Mouse (Mus musculus): Measurements from ENCODE around the gene Aldh3b1.

Aldh3b1 gene

DNA sequence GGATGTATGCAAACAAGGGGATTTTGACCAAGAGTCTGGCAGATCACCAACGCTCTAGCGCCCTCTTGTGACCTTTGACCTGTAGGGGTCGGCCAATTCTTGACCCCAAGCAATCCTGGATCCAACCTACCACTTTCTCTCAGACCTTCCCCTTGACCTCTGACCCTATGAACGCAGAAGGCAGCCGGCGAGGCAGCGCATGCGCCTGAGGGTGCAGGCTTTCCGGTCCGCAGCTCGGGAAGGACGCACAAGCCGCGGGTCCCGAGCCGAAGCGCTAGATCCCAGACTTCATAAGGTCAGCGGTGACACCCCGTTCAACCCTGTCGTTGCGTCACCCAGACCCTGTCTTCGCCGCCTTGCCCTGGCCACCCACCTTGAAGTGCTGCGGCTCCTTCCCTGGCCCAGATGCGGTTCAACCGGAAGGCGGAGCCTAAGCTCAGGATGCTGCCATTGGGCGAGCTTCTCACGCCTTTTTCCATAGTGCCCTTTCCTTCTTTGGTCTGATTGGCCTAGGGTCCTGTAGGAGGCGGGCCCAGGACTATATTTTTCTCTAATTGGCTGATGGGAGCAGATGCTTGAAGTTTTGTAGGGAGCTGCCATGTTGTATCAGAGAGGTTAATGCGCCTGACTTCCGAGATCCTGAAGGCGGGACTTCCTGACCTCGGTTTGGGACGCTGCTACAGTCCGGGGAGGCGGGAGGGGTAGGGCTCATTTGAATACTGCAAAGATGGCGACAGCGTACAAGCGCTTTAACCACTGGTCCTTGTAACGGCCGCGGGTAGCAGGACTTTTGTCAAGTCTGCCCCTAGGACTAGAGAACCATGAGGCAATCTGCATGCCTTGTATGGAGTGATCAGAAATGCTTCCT, 17.0 kb downstream of the Aldh3b1 start, which contains the start of gene Ndufs8:
TSS of gene Ndufs8 (minus strand) at position 438 of the 868 bp plus-strand sequence.
- peak; percentile 97 for DNase-seq (ENCODE audit: low spot score)

DNA sequence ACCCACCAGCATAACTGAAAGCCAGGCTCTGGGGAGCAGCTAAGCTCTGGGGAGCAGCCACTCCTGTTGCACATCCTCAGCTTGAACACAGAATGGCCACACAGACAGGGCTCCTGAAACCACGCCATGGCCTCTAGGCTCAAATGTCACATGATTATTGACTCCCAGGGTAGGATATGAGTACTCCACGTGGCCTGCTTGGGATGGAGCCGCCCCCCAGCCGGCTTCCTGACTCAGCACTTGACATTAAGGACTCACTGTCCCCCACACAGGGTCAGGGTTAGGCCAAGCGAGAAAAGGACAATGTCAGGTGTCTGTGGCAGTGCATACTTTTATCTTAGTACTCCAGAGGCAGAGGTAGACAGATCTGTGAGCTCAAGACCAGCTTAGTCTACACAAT, 19.4 kb downstream of the Aldh3b1 start:
- no peak for DNase-seq (ENCODE audit: low spot score)

DNA sequence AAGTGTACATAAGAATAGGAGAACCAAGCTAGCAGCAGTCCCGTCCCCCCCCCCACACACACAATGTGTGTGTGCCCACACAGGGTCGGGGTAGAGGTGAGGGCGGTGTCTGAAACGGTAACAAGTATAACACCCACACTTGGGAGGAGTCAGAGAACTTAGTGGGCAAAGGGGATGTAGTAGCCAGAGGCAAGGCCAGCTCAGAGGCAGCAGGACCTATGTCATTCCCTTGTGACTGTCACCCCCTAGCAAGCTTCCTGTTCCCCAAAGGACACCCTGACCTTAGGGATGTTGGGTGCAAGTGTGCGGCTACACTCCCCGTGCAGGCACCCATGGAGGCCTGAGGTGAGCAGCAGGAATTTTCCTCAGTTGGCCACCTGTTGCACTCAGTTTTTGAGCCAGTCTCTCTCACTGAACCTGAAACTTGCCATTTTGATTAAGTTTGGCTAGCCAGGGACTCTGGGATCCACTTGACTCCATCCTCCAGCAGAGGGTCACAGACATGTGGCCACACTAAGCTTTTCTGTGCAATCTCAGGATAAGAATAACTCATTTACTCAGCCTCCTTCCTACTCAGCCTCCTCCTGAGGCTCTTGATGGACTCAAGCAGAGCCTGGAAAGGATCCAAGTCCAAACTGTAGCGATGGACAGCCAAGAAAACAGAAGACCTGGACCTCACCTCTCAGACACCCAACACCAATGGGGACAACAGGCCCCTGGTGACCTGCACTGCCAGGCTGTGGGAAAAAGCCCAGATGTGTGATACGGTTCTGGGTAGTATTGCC, 21.5 kb downstream of the Aldh3b1 start:
- DNase-seq (ENCODE audit: low spot score), result no peak

DNA sequence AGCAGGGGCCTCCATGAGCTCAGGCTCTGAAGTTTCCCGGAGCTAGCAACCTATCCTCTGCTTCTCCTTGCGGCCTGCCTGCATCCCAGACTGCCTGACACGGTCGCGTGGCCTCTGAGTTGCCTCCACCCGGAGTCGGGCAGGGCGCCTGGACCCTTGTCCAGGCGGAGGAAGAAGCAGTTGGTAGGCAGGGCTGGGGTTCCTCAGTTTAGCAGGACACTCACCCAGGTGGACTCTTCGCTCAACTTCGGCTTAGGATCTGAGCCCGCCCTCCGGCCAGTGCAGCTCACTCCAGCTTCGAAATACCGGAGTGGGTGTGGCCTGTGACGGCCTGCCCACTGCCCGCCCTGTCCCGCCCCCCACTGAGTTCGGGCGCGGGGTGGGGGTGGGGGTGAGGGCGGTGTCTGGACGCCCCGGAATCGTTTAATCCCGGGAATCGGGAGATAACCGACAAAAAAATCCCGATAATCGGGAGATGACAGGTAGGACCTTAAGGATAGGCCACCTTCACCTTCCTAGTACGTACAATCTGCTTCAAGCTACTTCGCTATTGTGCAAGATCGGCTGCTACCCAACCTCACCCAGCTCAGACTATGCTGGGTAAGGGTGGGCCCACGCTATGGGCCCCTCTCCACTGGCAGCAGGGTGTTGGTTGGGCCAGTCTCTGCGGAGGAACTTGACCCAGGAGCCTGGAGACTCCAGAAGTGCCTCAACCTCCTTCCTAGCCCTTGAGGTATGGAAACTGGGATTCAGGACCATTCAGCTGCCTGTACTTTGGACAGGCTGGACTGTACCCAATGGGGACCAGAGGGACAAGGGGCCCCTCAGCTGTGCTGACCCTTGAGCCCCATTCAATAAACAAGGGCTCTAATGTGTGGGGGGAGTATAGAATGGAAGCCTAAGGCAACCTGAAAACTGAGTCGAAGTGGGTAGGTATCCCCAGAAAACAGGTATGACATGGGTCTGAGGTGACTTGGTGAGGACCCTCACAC, 22.5 kb downstream of the Aldh3b1 start, which contains the start of gene Tcirg1:
TSS of gene Tcirg1 (minus strand) at position 339 of the 992 bp plus-strand sequence.
- peak; percentile 79 for DNase-seq (ENCODE audit: low spot score)

DNA sequence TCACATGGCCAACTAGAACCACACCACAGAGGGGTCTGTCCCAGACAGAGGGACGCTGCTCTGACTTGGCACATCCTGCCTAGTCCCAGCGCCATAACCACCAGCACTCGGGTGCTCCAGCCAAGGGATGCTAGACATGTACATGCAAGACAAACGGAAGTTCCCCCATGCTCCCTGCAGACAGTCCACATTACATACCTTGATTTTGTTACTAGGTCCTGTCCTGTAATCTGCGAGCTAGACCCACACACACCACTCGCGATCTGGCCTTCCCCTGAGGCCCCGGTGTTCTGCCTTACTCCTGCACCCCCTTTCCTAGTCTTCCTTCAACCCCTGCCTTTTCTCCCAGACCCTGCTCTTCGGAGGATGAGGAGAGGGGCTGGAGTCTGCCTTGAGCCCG, 23.3 kb downstream of the Aldh3b1 start:
- DNase-seq (ENCODE audit: low spot score), result no peak

DNA sequence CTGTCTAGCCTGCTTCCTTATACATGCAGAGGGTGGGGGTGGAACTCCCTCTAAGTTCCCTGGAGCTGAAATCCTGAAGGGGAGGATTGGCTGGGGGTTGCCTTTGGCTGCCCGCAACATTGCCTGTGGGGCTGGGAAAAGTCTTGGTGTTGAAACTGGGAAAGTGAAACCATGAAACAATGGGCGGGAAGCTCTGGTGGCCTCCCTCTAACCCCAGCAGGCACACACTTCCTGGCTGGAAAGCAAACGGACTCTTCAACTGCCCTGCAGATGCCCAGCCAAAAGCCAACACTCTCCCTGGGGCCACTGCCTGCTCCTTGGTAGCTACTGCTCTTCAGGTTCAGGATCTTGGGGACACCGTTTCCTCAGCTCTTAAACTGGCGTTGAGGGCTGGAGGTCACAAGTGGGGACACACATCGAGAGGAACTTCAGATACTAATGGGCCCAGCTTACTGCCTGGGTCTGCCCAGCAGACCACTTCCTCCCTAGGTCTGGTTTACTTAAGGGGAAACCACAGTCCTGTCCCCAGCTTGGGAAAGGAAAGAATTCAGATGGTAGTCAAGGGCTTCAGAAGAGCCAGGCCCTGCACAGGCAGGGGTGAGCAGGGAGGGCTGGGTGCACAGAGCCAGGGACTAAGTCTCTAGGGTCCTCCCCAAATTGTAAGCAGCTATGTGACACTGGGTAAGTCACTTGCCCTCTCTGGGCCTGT, 24.2 kb downstream of the Aldh3b1 start:
- DNase-seq (ENCODE audit: low spot score), result peak; percentile 43

DNA sequence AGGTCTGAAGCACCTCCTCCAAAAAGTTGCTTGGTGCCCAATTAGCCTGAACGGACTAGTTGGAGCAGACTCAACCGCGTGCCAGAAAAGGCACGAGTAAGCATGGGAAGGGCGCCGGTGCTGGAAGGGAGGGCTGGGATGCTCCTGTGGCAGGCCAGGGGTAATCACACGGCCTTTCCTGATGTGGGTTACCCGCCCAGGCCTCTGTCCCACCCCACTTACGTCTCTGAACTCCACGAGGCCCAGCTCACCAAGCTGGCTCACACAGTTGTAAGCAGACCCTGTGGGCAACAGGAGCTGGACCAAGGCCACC, 25.3 kb downstream of the Aldh3b1 start:
- no peak for DNase-seq (ENCODE audit: low spot score)

DNA sequence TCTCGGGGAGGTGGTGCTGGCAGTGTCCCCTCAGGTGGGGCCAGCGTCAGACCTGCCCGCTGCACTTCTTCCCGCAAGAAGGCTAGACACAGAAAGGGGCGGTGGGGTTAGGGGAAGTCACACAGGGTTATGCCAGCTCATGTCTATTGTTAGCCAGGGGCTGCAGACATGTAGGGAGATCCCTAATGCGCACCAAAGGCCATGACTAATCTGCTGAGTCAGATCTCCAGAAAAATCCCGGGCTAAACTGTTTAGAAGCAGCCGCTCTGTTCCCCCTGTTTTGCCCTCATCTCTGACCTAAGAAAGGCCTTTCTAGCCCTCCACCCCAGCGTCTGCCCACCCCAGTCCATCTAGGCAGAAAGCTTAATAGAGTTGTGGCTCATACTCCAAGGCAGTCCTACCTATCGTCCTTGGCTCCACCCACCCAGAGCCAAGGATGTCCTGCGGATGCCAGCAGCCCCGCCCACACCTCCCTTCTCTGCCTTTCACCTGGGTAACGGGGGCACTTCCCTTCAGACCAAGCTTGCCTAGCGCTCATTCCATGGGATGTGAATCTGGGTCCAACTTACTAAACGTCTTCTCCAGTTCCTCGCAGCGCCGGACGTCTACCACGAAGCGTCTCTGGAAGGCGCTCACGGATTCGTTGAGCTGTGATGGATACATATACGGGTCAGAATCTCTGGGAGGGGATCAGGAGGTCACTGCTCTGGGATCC, 25.8 kb downstream of the Aldh3b1 start:
- no peak for DNase-seq (ENCODE audit: low spot score)

DNA sequence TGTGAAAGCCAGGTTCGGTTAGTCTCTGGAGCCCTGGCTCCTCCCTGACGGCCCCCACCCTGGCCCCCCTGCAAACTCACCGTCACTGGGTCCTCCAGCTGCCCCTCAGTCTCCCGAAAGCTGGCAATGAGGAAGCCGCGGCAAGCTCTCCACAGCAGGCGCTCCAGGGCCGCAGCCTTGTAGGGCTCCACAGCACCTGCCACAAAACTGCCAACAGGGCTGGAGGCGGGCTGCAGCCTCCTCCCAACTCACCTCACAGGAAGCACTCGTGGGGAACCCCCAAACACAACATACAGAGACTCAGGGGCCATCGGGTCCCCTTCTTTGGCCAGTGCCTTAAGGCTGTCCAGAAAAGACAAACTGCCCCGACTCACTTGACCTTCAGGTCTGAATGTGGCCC, 26.6 kb downstream of the Aldh3b1 start:
- DNase-seq (ENCODE audit: low spot score), result no peak

DNA sequence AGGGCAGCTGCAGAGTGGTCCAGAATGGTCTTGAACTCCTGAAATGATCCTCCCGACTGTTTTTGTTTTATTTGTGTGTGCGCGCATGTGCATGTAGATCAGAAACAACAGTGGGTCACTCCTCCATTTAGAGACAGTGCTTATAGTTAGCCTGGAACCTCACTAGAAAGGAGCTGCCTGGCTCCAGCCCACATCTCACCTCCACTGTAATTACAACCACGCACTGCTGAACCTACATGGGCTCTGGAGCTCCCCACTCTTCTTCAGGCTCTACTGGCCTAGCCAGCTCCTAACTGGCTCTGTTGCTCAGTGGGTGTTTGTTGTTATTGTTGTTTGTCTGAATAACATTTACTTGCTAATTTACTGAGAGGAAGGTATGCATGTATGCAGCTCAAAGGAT, 30.0 kb downstream of the Aldh3b1 start:
- no peak for DNase-seq (ENCODE audit: low spot score)

DNA sequence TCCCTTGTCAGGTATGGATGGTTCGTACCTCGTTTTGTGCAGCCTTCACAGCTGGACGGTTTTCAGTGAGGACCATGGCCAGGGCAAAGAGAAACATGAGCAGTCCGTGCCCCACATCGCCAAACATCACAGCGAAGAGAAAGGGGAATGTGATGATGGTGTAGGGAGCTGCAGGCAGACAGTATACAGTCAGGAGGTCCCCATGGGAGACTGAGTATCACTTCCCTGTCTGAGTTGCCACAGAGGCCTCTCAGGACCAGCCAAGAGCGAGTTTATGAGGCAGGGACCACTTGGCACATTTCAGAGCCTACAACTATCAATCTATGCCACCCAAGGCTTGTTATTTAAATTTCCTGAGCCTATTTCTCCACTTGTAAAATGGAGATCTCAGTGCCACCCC, 30.7 kb downstream of the Aldh3b1 start:
- no peak for DNase-seq (ENCODE audit: low spot score)

DNA sequence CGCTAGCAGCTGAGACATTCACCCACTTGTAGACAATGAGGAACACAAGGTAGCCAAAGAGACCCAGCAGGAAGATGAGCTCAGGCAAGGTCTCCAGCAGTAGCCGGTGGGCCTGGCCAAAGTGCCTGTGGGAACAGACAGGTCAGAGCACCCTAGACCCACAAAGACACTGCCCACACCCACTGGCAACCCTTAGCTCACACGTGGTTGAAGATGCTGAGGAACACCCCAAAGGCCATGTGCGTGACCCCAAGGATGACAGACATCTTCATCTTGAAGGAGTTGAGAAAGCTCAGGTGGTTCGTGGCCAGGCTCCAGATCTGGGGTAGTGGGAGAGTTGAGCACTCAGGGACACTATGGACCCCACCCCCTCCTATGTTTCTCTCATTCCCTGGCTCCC, 32.1 kb downstream of the Aldh3b1 start:
- no peak for DNase-seq (ENCODE audit: low spot score)

DNA sequence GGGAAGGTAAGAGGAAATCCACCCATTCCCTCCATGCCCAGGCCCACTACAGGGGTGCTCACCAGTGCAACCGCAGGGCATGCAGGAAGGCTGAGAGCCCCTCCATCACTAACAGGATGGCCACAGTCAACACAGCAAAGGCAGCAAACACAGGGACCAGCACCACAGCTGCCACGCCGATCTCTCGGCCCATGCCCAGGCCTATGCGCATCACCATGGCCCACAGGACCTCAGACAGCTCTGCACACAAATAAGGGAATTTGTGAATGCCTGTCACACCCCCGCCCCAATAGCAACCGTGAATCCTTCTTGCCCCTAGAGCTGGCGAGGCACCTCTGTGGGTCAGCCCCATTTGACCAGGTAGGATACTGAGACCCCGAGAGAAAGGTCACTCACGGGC, 33.4 kb downstream of the Aldh3b1 start:
- no peak for DNase-seq (ENCODE audit: low spot score)

DNA sequence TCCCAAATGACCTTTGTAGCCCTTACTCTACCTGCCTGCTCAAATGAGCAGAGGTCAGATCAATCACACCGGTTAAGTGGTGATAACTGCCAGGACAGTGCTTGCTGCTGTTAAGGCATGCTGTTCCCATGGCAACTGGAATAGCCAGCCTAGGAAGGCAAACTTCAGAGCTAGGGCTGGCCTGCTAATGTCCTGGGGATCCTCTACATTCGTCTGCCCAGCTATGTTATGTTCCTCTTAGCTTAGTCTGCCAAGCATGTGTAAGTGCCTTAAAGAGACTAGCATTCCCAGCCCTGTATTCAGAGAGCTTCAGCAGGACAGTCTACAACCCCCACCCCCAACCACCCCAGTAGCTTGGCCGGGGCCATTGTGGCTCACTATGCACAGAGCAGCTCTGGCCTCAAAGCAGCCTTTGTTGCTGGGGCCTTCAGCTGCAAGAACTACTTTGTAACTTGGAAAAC, 34.4 kb downstream of the Aldh3b1 start:
- peak; percentile 75 for DNase-seq (ENCODE audit: low spot score)

DNA sequence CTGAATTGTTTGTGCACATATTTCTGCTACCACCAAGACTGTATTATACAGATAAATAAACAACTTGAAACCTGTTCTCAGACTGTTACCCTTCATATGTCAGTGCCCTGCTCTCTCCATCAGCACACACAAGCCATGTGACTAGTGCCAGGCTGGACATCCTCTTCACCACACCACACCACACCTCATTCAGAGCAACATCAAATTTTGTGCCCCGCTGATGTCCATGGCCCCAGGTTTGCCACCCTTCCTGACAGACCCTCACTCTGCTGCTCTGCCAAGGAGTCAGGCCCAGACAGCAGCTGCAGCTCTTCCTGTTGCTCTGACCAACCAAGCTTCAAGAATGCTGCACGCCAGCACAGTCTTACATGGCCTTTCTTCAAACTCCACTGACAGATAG, 35.3 kb downstream of the Aldh3b1 start:
- DNase-seq (ENCODE audit: low spot score), result no peak

DNA sequence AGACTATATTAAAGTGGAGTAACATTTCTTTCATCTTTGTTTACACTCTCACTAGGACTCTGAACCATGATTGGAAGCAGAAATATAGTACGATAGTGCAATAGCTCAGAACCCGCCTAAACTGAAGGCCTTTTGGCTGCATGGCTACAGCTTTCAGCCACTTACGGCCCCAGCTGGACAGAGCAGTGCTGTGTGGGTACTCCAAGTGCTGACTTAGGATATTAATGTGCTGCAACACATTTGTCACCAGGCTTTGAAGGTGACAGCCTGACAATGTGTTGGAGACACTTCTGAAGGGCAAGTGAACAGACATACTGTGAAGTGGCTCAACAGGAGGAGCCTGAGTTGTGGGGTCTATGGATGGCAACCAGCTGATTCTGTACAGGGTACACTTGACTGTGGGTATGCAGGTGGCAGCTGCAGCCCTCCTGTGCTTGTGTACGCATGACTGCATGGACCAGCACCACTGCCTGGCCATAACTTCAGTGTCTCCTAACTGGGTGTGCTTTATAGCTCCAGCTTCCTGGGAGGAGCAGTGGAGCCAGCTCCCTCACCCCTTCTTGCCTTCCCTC, 36.0 kb downstream of the Aldh3b1 start:
- no peak for DNase-seq (ENCODE audit: low spot score)

DNA sequence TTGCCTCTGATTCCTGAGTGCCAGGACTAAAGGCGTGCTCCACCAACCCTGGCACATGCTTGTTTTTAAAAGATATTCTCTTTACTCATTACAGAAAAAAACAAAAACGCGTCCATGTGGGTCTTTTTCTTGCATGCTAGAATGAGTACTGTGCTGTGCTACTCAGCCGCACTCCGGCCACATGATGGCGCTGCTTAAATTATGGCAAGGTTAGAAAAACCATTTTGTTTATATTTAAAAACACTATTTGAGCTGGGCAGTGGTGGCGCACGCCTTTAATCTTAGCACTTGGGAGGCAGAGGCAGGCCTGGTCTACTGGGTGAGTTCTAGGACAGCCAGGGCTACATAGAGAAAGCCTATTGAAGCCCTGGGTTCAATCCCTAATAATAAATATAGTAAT, 39.4 kb downstream of the Aldh3b1 start:
- DNase-seq (ENCODE audit: low spot score), result peak; percentile 24

DNA sequence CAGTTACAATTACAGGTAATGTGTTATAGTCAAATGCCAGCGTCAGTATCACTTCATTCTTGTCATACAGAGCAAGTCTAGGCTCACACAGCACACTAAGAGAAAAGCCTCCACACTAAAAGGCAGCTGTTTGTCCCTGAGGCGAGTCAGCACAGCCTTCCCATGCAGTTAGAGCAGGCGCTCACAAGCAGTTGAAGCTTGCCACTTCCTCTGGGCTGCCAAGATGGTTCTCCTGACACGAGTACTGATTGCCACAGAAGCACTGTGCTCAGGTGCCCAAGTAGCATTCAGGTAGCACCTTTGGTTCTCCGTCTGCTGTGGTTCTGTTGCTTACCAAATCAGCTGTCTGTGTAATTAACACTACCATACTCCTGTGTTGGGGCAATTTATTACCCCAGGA, 40.5 kb downstream of the Aldh3b1 start:
- no peak for DNase-seq (ENCODE audit: low spot score)

DNA sequence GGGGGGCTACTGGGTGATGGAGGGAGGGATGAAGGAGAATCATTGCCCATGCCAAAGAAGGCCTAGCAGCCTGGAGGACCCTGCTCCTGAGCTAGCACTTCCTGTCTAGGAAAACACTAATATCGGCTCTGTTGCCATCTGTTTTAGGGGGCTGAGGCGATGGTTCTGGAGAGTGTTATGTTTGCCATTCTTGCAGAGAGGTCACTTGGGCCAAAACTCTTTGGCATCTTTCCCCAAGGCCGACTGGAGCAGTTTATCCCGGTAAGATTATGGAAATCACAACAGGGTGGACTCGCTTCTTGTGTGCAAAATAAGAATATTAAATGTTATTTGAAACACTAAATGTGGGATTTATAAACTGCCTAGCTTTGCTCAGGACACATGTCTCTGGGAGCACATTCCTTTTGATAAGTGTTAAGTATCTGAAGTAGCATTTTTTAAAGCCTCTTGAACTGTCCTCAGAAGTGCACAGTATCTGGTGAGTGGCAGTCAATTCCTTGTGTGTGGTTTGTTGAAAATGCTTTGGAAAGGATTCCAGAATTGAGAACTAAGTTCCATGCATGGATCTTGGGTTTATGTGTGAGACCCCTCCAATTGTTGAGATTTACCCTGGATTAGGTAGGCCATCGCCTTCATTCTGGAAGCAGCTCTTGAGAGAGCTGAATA, 45.1 kb downstream of the Aldh3b1 start:
- DNase-seq (ENCODE audit: low spot score), result no peak

DNA sequence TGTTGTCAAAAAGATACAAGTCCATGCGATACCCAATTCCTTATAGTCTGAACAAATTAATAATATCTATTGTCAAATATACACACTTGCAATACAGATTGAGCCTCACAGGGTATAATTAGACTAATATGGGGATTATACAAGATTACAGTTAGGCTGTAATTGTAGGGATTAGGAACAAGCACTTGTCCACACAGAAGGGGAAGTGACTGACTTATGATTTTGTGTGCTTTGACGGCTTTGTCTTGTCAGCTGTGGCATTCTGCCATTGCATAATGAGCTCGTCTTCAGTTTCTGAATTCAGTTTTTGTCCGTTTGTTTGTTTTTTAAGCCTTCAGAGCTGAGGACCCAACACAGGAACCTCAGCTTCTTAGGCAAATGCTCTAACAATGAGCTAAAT, 47.4 kb downstream of the Aldh3b1 start:
- no peak for DNase-seq (ENCODE audit: low spot score)
